Mouse (Mus musculus) heart, embryonic 11.5 days (tissue): ENCODE data around the gene Mmp13. TPM values are rescaled to one million over a fixed set of nuclear protein-coding genes. Genes with fewer than 3 reads are reported as not detected.
"Not testable (repeated sequence)": the region's sequence is repeated elsewhere in the genome, so short reads cannot be mapped to it uniquely, and the experiment has no call there.

Experiments used
- ATAC-seq: fragments of 200-750 bp; cut with Nextera tagmentation; replicated peaks from 2 replicates; pipeline ENCODE4 v1.8.0; 2017; ENCODE audit warnings: moderate library complexity; ENCODE audit not compliant: insufficient number of reproducible peaks, low FRiP score, low TSS enrichment
- H3K27ac ChIP-seq: fragments of 300-500 bp; sonication (generic); 2 replicates; pipeline ENCODE4 v1.5.1; 2014; ENCODE audit warnings: mild to moderate bottlenecking, low read depth, low read length
- H3K27me3 ChIP-seq: fragments of 300-500 bp; sonication (generic); 2 replicates; pipeline ENCODE4 v1.6.1; 2014; ENCODE audit warnings: mild to moderate bottlenecking, low read length, mixed read lengths; ENCODE audit not compliant: control insufficient read depth, insufficient read depth
- H3K36me3 ChIP-seq: fragments of 300-500 bp; sonication (generic); 2 replicates; pipeline ENCODE4 v1.6.1; 2014; ENCODE audit warnings: mild to moderate bottlenecking, low read length, moderate library complexity, mixed read lengths; ENCODE audit not compliant: control insufficient read depth, insufficient read depth
- H3K4me1 ChIP-seq: fragments of 300-500 bp; sonication (generic); 2 replicates; pipeline ENCODE4 v1.6.1; 2014; ENCODE audit warnings: low read length; ENCODE audit not compliant: control insufficient read depth, insufficient read depth
- H3K4me2 ChIP-seq: fragments of 300-500 bp; sonication (generic); 2 replicates; pipeline ENCODE4 v1.6.1; 2014; ENCODE audit warnings: mild to moderate bottlenecking, moderate library complexity
- H3K4me3 ChIP-seq: fragments of 300-500 bp; sonication (generic); 2 replicates; pipeline ENCODE4 v1.5.1; 2014; ENCODE audit warnings: low read depth, low read length
- H3K9ac ChIP-seq: fragments of 300-500 bp; sonication (generic); 2 replicates; pipeline ENCODE4 v1.6.1; 2014; ENCODE audit warnings: mild to moderate bottlenecking, low read depth, low read length, moderate library complexity
- H3K9me3 ChIP-seq: fragments of 300-500 bp; sonication (generic); replicated peaks from 2 replicates; pipeline ENCODE4 v1.6.1; 2016; ENCODE audit warnings: low read length; ENCODE audit not compliant: control insufficient read depth
- WGBS: fragments of 180-500 bp; shearing (Covaris S2); extraction: QIAGEN DNeasy Blood & Tissue Kit; methylation state at CpG from one replicate; pipeline ENCODE4 v1.1.7; 2014; ENCODE audit not compliant: insufficient replicate concordance; 5-methylcytosine and 5-hydroxymethylcytosine counted together
- polyA plus RNA-seq: library from polyadenylated mRNA; unstranded; fragments of >200 nt; fragmentation: Nextera tagmentation; extraction: Ambion mirVana; gene quantifications from 2 replicates; pipeline ENCODE4 v1.2.1, GENCODE M21; 2014

Gene Mmp13
- not detected in 2 replicates for polyA plus RNA-seq

GRCm38 (mm10) chr9:7272214-7272613, at the start of gene Mmp13:
Mmp13 (plus strand) TSS chr9:7272514.
- peaks cover 12% of the 10 kb centered on the region for H3K27me3 ChIP-seq
- no peak within 1 kb of the TSS for H3K9ac ChIP-seq
- H3K4me1 ChIP-seq: no peaks in the 10 kb centered on the region
- no peak for ATAC-seq
- H3K9me3 ChIP-seq: no peaks in the 10 kb centered on the region
- no peaks in the 10 kb centered on the region for H3K36me3 ChIP-seq
- H3K27ac ChIP-seq: no peak within 1 kb of the TSS
- no peak within 1 kb of the TSS for H3K4me2 ChIP-seq
- no peak within 1 kb of the TSS for H3K4me3 ChIP-seq
- 69% methylated on average over 1 of the region's 1 CpGs for WGBS

GRCm38 (mm10) chr9:7238619-7239018, 33.7 kb upstream of the Mmp13 start:
- H3K4me1 ChIP-seq: no peaks in the 10 kb centered on the region
- H3K27ac ChIP-seq: no peak overlapping the region
- H3K36me3 ChIP-seq: no peaks in the 10 kb centered on the region
- no peak overlapping the region for H3K9ac ChIP-seq
- no peaks in the 10 kb centered on the region for H3K9me3 ChIP-seq
- H3K4me3 ChIP-seq: no peak overlapping the region
- no peak for ATAC-seq
- no peak overlapping the region for H3K4me2 ChIP-seq
- H3K27me3 ChIP-seq: no peaks in the 10 kb centered on the region
- WGBS: 82% methylated on average over 1 of the region's 1 CpGs

GRCm38 (mm10) chr9:7239967-7240366, 32.3 kb upstream of the Mmp13 start:
- WGBS: 84% methylated on average over 2 of the region's 2 CpGs
- no peak overlapping the region for H3K4me3 ChIP-seq
- H3K36me3 ChIP-seq: no peaks in the 10 kb centered on the region
- H3K9ac ChIP-seq: no peak overlapping the region
- no peak for ATAC-seq
- H3K27ac ChIP-seq: no peak overlapping the region
- H3K4me1 ChIP-seq: no peaks in the 10 kb centered on the region
- no peaks in the 10 kb centered on the region for H3K9me3 ChIP-seq
- H3K4me2 ChIP-seq: no peak overlapping the region
- H3K27me3 ChIP-seq: no peaks in the 10 kb centered on the region

- no peak overlapping the region for H3K4me2 ChIP-seq
- no peak overlapping the region for H3K27ac ChIP-seq
- H3K36me3 ChIP-seq: no peaks in the 10 kb centered on the region
- no peaks in the 10 kb centered on the region for H3K27me3 ChIP-seq
- H3K9ac ChIP-seq: no peak overlapping the region
- no peaks in the 10 kb centered on the region for H3K4me1 ChIP-seq
- H3K9me3 ChIP-seq: no peaks in the 10 kb centered on the region
- 65% methylated on average over 1 of the region's 1 CpGs for WGBS
- no peak for ATAC-seq
- no peak overlapping the region for H3K4me3 ChIP-seq
Measured at GRCm38 (mm10) chr9:7252797-7253654, 19.3 kb upstream of the Mmp13 start.

- H3K4me1 ChIP-seq: no peaks in the 10 kb centered on the region
- no peak overlapping the region for H3K27ac ChIP-seq
- 86% methylated on average over 1 of the region's 1 CpGs for WGBS
- no peaks in the 10 kb centered on the region for H3K9me3 ChIP-seq
- ATAC-seq: no peak
- no peaks in the 10 kb centered on the region for H3K27me3 ChIP-seq
- H3K4me3 ChIP-seq: no peak overlapping the region
- H3K9ac ChIP-seq: no peak overlapping the region
- H3K4me2 ChIP-seq: no peak overlapping the region
- no peaks in the 10 kb centered on the region for H3K36me3 ChIP-seq
Measured at GRCm38 (mm10) chr9:7261667-7262066, 10.6 kb upstream of the Mmp13 start.

GRCm38 (mm10) chr9:7270071-7270470, 2.2 kb upstream of the Mmp13 start:
- Histone ChIP-seq H3K27ac (no peak overlapping the region), H3K9me3 (no peaks in the 10 kb centered on the region), H3K4me3 (no peak overlapping the region), H3K36me3 (no peaks in the 10 kb centered on the region), H3K4me2 (no peak overlapping the region), H3K27me3 (peaks cover 12% of the 10 kb centered on the region), H3K4me1 (no peaks in the 10 kb centered on the region), H3K9ac (no peak overlapping the region)
- peak; percentile 83 for ATAC-seq
- WGBS: 15% methylated on average over 3 of the region's 3 CpGs

- WGBS: 84% methylated on average over 7 of the region's 7 CpGs
- no peak overlapping the region for H3K9ac ChIP-seq
- H3K4me3 ChIP-seq: no peak overlapping the region
- ATAC-seq: no peak
- H3K4me2 ChIP-seq: no peak overlapping the region
- H3K36me3 ChIP-seq: no peaks in the 10 kb centered on the region
- no peaks in the 10 kb centered on the region for H3K9me3 ChIP-seq
- no peaks in the 10 kb centered on the region for H3K27me3 ChIP-seq
- no peaks in the 10 kb centered on the region for H3K4me1 ChIP-seq
- H3K27ac ChIP-seq: no peak overlapping the region
Measured at GRCm38 (mm10) chr9:7282565-7283302, 10.4 kb downstream of the Mmp13 start.

- WGBS: 89% methylated on average over 2 of the region's 2 CpGs
- H3K9ac ChIP-seq, H3K9me3 ChIP-seq, H3K27ac ChIP-seq, H3K27me3 ChIP-seq, H3K4me2 ChIP-seq, ATAC-seq, H3K4me1 ChIP-seq, H3K36me3 ChIP-seq, H3K4me3 ChIP-seq: not testable (repeated sequence)
Measured at GRCm38 (mm10) chr9:7283303-7283684, 11.0 kb downstream of the Mmp13 start.
